Mouse (Mus musculus) lung, adult 2 months (tissue): ENCODE measurements around the gene Ugt1a1. TPM values are rescaled to one million over a fixed set of nuclear protein-coding genes. Genes with fewer than 3 reads are reported as not detected.
"Not testable (repeated sequence)": the region's sequence is repeated elsewhere in the genome, so short reads cannot be mapped to it uniquely, and the experiment has no call there.

Experiments
- DNase-seq: peaks from one replicate; pipeline ENCODE4 v3.0.0; 2022
- H3K4me1 ChIP-seq: fragments of 200-500 bp; 2 replicates; pipeline ENCODE4 v1.6.1; 2011; ENCODE audit warnings: low read length; ENCODE audit not compliant: control insufficient read depth, insufficient read depth
- H3K4me3 ChIP-seq: fragments of 200-500 bp; replicated peaks from 2 replicates; pipeline ENCODE3; 2011; ENCODE audit warnings: low read depth, mild to moderate bottlenecking, control low read depth, low read length; ENCODE audit errors: extremely low read depth
- CTCF ChIP-seq: fragments of 200-500 bp; IDR thresholded peaks from 2 replicates; pipeline ENCODE4 v1.5.1; 2011; ENCODE audit warnings: mild to moderate bottlenecking, low read length, control low read depth; ENCODE audit not compliant: insufficient read depth
- POLR2A ChIP-seq: fragments of 200-500 bp; IDR thresholded peaks from 2 replicates; pipeline ENCODE4 v1.6.1; 2011; ENCODE audit warnings: low read depth, mild to moderate bottlenecking, control low read depth, low read length, borderline replicate concordance; ENCODE audit errors: extremely low read depth
- WGBS: fragments of 180-500 bp; shearing (Covaris S2); methylation state at CpG from one replicate; pipeline ENCODE4 v1.1.7; 2018; 5-methylcytosine and 5-hydroxymethylcytosine counted together
- polyA plus RNA-seq: library from polyadenylated mRNA; depleted of rRNA; stranded (reverse); fragments of >200 nt; gene quantifications from 2 replicates; pipeline ENCODE4 v1.2.3, GENCODE M21; 2012; rRNA removed

The Ugt1a1 gene
- 0.11 and 1.3 TPM in 2 replicates for polyA plus RNA-seq

- TF ChIP-seq CTCF (no peak), POLR2A (no peak)
- no peak for DNase-seq
Measured at GRCm38 (mm10) chr1:88211812-88212211, at the start of gene Ugt1a1. Ugt1a1 (plus strand) TSS chr1:88211959.

GRCm38 (mm10) chr1:88165711-88166110 lies 46.0 kb upstream of the Ugt1a1 start, which contains the start of gene Ugt1a5:
Ugt1a5 (plus strand) TSS chr1:88166012.
- peaks cover 2% of the 10 kb centered on the region; the same call in 1 of the 2 replicates for H3K4me1 ChIP-seq
- 77% methylated on average over 5 of the region's 5 CpGs for WGBS
- DNase-seq: no peak
- TF ChIP-seq CTCF (no peak), POLR2A (no peak)
- no peak within 1 kb of the TSS for H3K4me3 ChIP-seq

More at GRCm38 (mm10) chr1:88211812-88212211, at the start of gene Ugt1a1:
- WGBS: 66% methylated on average over 8 of the region's 8 CpGs
- H3K4me1 ChIP-seq: no peaks in the 10 kb centered on the region
- no peak within 1 kb of the TSS for H3K4me3 ChIP-seq

GRCm38 (mm10) chr1:88172190-88172589 lies 39.6 kb upstream of the Ugt1a1 start:
- H3K4me1 ChIP-seq, DNase-seq, H3K4me3 ChIP-seq: not testable (repeated sequence)
- 70% methylated on average over 6 of the region's 7 CpGs for WGBS

- H3K4me3 ChIP-seq: no peak overlapping the region
- no peaks in the 10 kb centered on the region for H3K4me1 ChIP-seq
- WGBS: 86% methylated on average over 1 of the region's 1 CpGs
- DNase-seq: no peak
- TF ChIP-seq POLR2A (no peak), CTCF (no peak)
Measured at GRCm38 (mm10) chr1:88179657-88180056, 32.1 kb upstream of the Ugt1a1 start.

- H3K4me1 ChIP-seq: no peaks in the 10 kb centered on the region
- TF ChIP-seq CTCF: no peak
- TF ChIP-seq POLR2A: no peak
- H3K4me3 ChIP-seq: no peak overlapping the region
- DNase-seq: no peak
- WGBS: 91% methylated on average over 5 of the region's 5 CpGs
Measured at GRCm38 (mm10) chr1:88186325-88186935, 25.3 kb upstream of the Ugt1a1 start.

- H3K4me1 ChIP-seq: no peaks in the 10 kb centered on the region
- no peak for DNase-seq
- TF ChIP-seq POLR2A (no peak), CTCF (no peak)
- H3K4me3 ChIP-seq: no peak overlapping the region
- 77% methylated on average over 3 of the region's 3 CpGs for WGBS
Measured at GRCm38 (mm10) chr1:88192136-88192535, 19.6 kb upstream of the Ugt1a1 start.

GRCm38 (mm10) chr1:88195687-88196086 lies 16.1 kb upstream of the Ugt1a1 start:
- DNase-seq: no peak
- H3K4me1 ChIP-seq: no peaks in the 10 kb centered on the region
- WGBS: 93% methylated on average over 1 of the region's 1 CpGs
- no peak overlapping the region for H3K4me3 ChIP-seq
- TF ChIP-seq CTCF (no peak), POLR2A (no peak)

- Histone ChIP-seq H3K4me1 (no peaks in the 10 kb centered on the region), H3K4me3 (no peak overlapping the region)
- DNase-seq: no peak
- 72% methylated on average over 3 of the region's 3 CpGs for WGBS
- no peak for TF ChIP-seq POLR2A
- no peak for TF ChIP-seq CTCF
Measured at GRCm38 (mm10) chr1:88197443-88197842, 14.3 kb upstream of the Ugt1a1 start.

- no peak for TF ChIP-seq POLR2A
- no peak for TF ChIP-seq CTCF
- Histone ChIP-seq H3K4me3 (no peak overlapping the region), H3K4me1 (no peaks in the 10 kb centered on the region)
- no peak for DNase-seq
- WGBS: 67% methylated on average over 2 of the region's 2 CpGs
Measured at GRCm38 (mm10) chr1:88199996-88200395, 11.8 kb upstream of the Ugt1a1 start.

GRCm38 (mm10) chr1:88200456-88200855 lies 11.3 kb upstream of the Ugt1a1 start, which contains the start of gene Ugt1a2:
Ugt1a2 (plus strand) TSS chr1:88200601.
- Histone ChIP-seq H3K4me1 (peaks cover 2% of the 10 kb centered on the region; the same call in 1 of the 2 replicates), H3K4me3 (no peak within 1 kb of the TSS)
- WGBS: 71% methylated on average over 7 of the region's 7 CpGs
- no peak for DNase-seq
- no peak for TF ChIP-seq CTCF
- no peak for TF ChIP-seq POLR2A
